Mouse (Mus musculus) hindbrain, postnatal 0 days (tissue): Measurements from ENCODE around the gene Tmem273. TPM values are rescaled to one million over a fixed set of nuclear protein-coding genes. Genes with fewer than 3 reads are reported as not detected.

ENCODE experiments used
- ATAC-seq: fragments of 200-750 bp; cut with Nextera tagmentation; 2 replicates; pipeline ENCODE4 v1.8.0; 2017; ENCODE audit warnings: mild to moderate bottlenecking, moderate TSS enrichment, moderate library complexity
- DNase-seq: peaks from one replicate; pipeline ENCODE4 v3.0.0-alpha.2; 2015; ENCODE audit warnings: low spot score
- H3K27ac ChIP-seq: fragments of 300-500 bp; sonication (generic); 2 replicates; pipeline ENCODE4 v1.5.1; 2014; ENCODE audit warnings: mild to moderate bottlenecking
- H3K27me3 ChIP-seq: fragments of 300-500 bp; sonication (generic); 2 replicates; pipeline ENCODE4 v1.6.1; 2014; ENCODE audit warnings: low read length, mixed read lengths; ENCODE audit not compliant: insufficient read depth
- H3K36me3 ChIP-seq: fragments of 300-500 bp; sonication (generic); 2 replicates; pipeline ENCODE4 v1.6.1; 2014; ENCODE audit warnings: low read length, mixed read lengths; ENCODE audit not compliant: insufficient read depth
- H3K4me1 ChIP-seq: fragments of 300-500 bp; sonication (generic); 2 replicates; pipeline ENCODE4 v1.6.1; 2014; ENCODE audit warnings: antibody characterized with exemption, low read length, mixed read lengths; ENCODE audit not compliant: insufficient read depth
- H3K4me2 ChIP-seq: fragments of 300-500 bp; sonication (generic); 2 replicates; pipeline ENCODE4 v1.6.1; 2014; ENCODE audit warnings: low read depth, mild to moderate bottlenecking, low read length, moderate library complexity, mixed read lengths
- H3K4me3 ChIP-seq: fragments of 300-500 bp; sonication (generic); 2 replicates; pipeline ENCODE4 v1.5.1; 2014; ENCODE audit warnings: low read length
- H3K9ac ChIP-seq: fragments of 300-500 bp; sonication (generic); replicated peaks from 2 replicates; pipeline ENCODE4 v1.6.1; 2014; ENCODE audit warnings: mild to moderate bottlenecking, low read length, moderate library complexity, mixed read lengths
- H3K9me3 ChIP-seq: fragments of 300-500 bp; sonication (generic); 2 replicates; pipeline ENCODE4 v1.6.1; 2016; ENCODE audit warnings: low read length, mixed read lengths
- CTCF ChIP-seq: IDR thresholded peaks from 2 replicates; pipeline ENCODE4 v1.5.1; 2016; ENCODE audit warnings: antibody characterized with exemption, control low read depth, low read depth
- WGBS: fragments of 180-500 bp; shearing (Covaris S2); extraction: QIAGEN DNeasy Blood & Tissue Kit; methylation state at CpG from one replicate; pipeline ENCODE4 v1.1.7; 2014; 5-methylcytosine and 5-hydroxymethylcytosine counted together
- polyA plus RNA-seq: library from polyadenylated mRNA; unstranded; fragments of >200 nt; fragmentation: Nextera tagmentation; extraction: Ambion mirVana; gene quantifications from 2 replicates; pipeline ENCODE4 v1.2.1, GENCODE M21; 2015
- total RNA-seq: library from RNA; depleted of rRNA; stranded (reverse); fragments of >200 nt; gene quantifications from 2 replicates; pipeline ENCODE4 v1.2.3, GENCODE M21; 2014; rRNA removed

Gene Tmem273
- total and polyA plus RNA-seq, 2 experiments from 2014 or later = 0.16 to 1.2 TPM

DNA sequence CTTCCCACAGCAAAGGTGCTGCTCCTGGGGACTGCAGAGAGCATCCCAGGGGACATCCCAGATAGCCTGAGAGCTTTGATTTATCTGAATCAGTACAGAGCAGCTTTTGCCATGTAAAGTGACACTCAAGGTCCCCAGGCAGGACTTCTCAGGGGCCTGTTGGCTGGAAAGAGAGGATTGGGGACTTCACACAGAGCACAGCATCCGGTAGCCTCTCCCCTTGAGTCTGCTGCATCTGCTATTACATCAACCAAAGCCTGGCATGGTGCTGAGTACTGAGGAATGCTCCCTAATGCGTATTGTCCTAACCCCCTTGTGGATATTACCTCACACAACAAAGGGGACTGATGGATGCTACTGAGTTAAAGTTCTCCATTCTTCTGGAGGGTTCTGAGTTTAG lies 75.9 kb downstream of the Tmem273 start:
- no peak for TF ChIP-seq CTCF
- ATAC-seq = no peak
- 0 out of 2 replicates have a peak overlapping the region, but pooled peaks have one; percentile 8 for H3K27ac ChIP-seq
- no peaks in the 10 kb centered on the region for H3K36me3 ChIP-seq
- no peak overlapping the region for H3K4me3 ChIP-seq
- no peak overlapping the region for H3K9ac ChIP-seq
- DNase-seq = no peak
- H3K27me3 ChIP-seq = 0 out of 2 replicates have a peak, but pooled peaks cover 3% of the 10 kb centered on the region
- peaks cover 14% of the 10 kb centered on the region; the same call in 1 of the 2 replicates for H3K4me1 ChIP-seq
- 43% methylated on average over 2 of the region's 2 CpGs for WGBS
- no peaks in the 10 kb centered on the region for H3K9me3 ChIP-seq
- H3K4me2 ChIP-seq = no peak overlapping the region

GRCm38 (mm10) chr14:32865331-32865730 lies 79.6 kb downstream of the Tmem273 start:
- Histone ChIP-seq H3K36me3 (no peaks in the 10 kb centered on the region), H3K4me1 (peaks cover 9% of the 10 kb centered on the region; the same call in 1 of the 2 replicates), H3K9me3 (no peaks in the 10 kb centered on the region), H3K9ac (no peak overlapping the region), H3K27ac (no peak overlapping the region), H3K4me2 (no peak overlapping the region), H3K4me3 (no peak overlapping the region), H3K27me3 (no peaks in the 10 kb centered on the region)
- DNase-seq (no peak), ATAC-seq (no peak)
- TF ChIP-seq CTCF = no peak
- WGBS = 84% methylated on average over 3 of the region's 3 CpGs

Other genes with a start within 250 kb of the Tmem273 start
- 17.8 and 24.2 TPM in 2 replicates for gene Prrxl1, start 186.6 kb upstream of the Tmem273 start, total RNA-seq
- 24.1 and 28.0 TPM in 2 replicates for gene Prrxl1, start 186.6 kb upstream of the Tmem273 start, polyA plus RNA-seq
- gene 3425401B19Rik, start 100.7 kb upstream of the Tmem273 start, total RNA-seq = 0.21 TPM in 1 of 2 replicates, not detected in the other
- gene 3425401B19Rik, start 100.7 kb upstream of the Tmem273 start, polyA plus RNA-seq = 0.06 and 0.08 TPM in 2 replicates
- gene Fam170b, start 48.0 kb downstream of the Tmem273 start, total RNA-seq = not detected in 2 replicates
- not detected in 2 replicates for gene Fam170b, start 48.0 kb downstream of the Tmem273 start, polyA plus RNA-seq
- gene Vstm4, start 70.8 kb downstream of the Tmem273 start, total RNA-seq = 9.6 and 9.8 TPM in 2 replicates
- 14.8 and 14.9 TPM in 2 replicates for gene Vstm4, start 70.8 kb downstream of the Tmem273 start, polyA plus RNA-seq
- 0.63 TPM in 1 of 2 replicates, not detected in the other for gene Lrrc18, start 205.4 kb downstream of the Tmem273 start, total RNA-seq
- gene Lrrc18, start 205.4 kb downstream of the Tmem273 start, polyA plus RNA-seq = 0.61 and 0.67 TPM in 2 replicates